Mouse (Mus musculus): ENCODE results near the gene Kcnh4. TPM values are rescaled to one million over a fixed set of nuclear protein-coding genes. Genes with fewer than 3 reads are reported as not detected.

Gene Kcnh4
- polyA plus RNA-seq, 1 experiment from 2014 or later = not detected

DNA sequence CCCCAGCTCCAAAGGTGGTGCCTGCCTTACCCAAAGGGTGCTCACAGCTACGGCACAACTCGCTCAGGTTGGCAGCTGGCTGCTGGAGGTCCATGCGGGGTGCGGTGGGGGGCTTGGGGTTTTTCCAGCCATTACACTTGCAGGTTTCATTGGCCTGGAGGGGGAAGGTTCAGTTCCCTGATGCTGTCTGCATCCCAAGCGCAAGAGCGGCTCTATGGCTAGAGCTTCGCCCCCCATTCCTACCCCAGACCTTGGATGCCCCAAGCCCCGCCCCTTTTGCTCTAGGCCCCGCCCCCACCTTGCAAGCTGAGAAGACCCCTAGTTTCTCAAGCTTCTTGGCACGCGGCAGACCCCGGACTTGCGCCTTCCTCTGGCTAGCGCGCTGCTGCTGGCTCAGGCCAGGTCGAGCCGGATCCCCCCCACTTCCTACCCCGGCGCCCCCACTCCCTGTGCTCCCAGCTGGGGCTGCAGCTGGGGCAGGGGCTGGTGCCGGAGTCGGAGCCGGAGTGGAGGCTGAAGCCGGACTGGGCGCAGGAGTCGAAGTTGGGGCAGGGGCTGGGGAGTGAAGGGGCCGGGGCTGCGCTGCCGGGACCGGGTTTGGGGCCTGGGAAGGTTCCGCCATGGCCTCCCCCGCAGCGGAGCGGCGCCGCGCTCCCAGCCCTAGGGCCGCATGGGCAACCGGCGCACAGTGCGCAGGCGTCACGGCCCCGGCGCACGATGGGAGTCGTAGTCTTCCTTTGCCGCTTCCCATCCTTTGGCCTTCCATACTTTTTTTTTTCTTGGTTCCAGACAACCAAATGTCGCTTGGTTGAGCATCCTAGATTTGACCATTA is 47.7 kb downstream of the Kcnh4 start, which contains the start of gene Kat2a:
TSS of gene Kat2a (minus strand) at position 683 of the 833 bp plus-strand sequence.
- no peaks in the 10 kb centered on the region for H3K9me3 ChIP-seq (replicated peaks)
- 2% methylated on average over 48 of the region's 48 CpGs for WGBS
- H3K4me1 ChIP-seq = peaks cover 51% of the 10 kb centered on the region
- no peaks in the 10 kb centered on the region for H3K27me3 ChIP-seq (ENCODE audit: low read depth, poor library complexity, severe bottlenecking)
- H3K27ac ChIP-seq = peak within 1 kb of the TSS; percentile 99
- DNase-seq (ENCODE audit: low spot score) = peak; percentile 87
- peaks cover 67% of the 10 kb centered on the region for H3K36me3 ChIP-seq
- H3K4me3 ChIP-seq = peak within 1 kb of the TSS; percentile 97

DNA sequence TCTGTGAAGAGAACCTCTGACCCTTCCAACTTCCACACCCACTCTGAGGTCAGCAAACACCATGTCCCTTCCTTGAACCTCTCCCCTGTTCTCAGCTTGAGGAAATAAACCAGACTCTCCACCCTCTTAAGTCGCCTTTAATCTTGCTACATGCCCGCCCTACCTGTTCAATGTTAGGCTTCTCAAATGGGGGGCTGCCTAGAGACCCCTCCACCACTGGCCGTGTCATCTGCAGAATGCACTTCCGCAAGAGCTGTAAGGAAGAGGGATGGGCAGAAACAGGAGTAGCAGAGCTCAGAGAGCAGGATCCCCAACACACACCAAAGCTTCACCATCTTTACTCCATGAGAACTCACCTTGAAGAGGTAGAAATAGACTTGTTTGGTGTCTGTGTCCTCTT is 48.8 kb downstream of the Kcnh4 start:
- H3K4me1 ChIP-seq = peaks cover 51% of the 10 kb centered on the region
- H3K9me3 ChIP-seq (replicated peaks) = no peaks in the 10 kb centered on the region
- peaks cover 67% of the 10 kb centered on the region for H3K36me3 ChIP-seq
- no peak overlapping the region for H3K27ac ChIP-seq
- no peak for DNase-seq (ENCODE audit: low spot score)
- WGBS = 87% methylated on average over 4 of the region's 4 CpGs
- no peaks in the 10 kb centered on the region for H3K27me3 ChIP-seq (ENCODE audit: low read depth, poor library complexity, severe bottlenecking)
- peak overlapping the region; percentile 97; the same call in 1 of the 2 replicates for H3K4me3 ChIP-seq

DNA sequence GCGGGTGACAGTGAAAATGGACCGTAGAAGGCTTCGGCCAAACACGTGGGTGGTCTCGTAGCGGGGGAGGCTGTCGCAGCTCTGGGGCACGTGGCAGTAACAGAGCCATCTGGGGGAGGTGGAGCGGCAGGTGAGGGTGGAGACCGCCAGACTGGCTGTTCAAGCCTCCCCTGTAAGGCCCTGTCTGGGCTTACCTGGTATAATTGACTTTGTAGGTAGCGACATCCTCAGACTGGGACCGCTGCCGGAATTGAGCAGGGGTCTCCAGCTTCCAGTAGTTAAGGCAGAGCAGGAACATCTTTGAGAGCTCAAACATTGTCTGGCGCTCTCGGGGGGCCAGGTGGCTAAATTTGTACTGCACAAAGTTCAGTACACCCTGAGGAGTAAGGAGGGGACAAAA is 49.2 kb downstream of the Kcnh4 start:
- WGBS = 90% methylated on average over 15 of the region's 15 CpGs
- Histone ChIP-seq H3K9me3 (replicated peaks) (no peaks in the 10 kb centered on the region), H3K36me3 (peaks cover 67% of the 10 kb centered on the region), H3K4me1 (peaks cover 50% of the 10 kb centered on the region), H3K27me3 (ENCODE audit: low read depth, poor library complexity, severe bottlenecking) (no peaks in the 10 kb centered on the region), H3K4me3 (no peak overlapping the region), H3K27ac (no peak overlapping the region)
- DNase-seq (ENCODE audit: low spot score) = no peak

DNA sequence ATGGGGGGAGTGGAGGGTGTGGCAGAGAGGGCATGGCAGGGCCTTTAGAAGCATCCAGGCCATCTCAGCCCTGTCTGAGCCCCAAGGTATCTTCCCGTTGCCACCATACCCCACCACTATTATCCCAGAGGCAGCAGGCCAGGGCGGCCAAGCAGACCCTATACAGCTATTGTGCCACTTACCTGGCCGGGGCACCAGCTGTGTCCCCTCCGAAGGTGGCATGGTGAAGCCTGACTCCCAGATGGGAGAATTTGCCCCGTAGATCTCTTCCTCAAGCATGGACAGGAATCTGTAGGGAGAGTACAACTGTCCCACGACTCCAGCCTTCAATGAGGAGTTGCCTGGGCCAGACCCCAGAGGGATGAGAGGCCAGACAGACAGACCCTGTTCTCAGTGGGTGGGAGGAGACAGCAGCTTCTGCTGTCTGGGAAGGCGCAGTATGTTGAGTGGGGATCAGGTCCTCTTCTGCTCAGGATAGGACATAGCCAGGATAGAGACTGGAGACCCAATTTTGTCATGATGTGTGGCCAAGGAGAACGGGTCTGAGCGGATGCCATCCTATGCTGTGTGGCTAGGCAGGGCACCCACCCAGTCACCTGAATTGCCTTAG is 50.4 kb downstream of the Kcnh4 start:
- DNase-seq (ENCODE audit: low spot score) = no peak
- Histone ChIP-seq H3K4me3 (no peak overlapping the region), H3K9me3 (replicated peaks) (no peaks in the 10 kb centered on the region), H3K27ac (no peak overlapping the region), H3K27me3 (ENCODE audit: low read depth, poor library complexity, severe bottlenecking) (no peaks in the 10 kb centered on the region), H3K4me1 (peaks cover 46% of the 10 kb centered on the region), H3K36me3 (peaks cover 68% of the 10 kb centered on the region)
- 94% methylated on average over 9 of the region's 9 CpGs for WGBS

DNA sequence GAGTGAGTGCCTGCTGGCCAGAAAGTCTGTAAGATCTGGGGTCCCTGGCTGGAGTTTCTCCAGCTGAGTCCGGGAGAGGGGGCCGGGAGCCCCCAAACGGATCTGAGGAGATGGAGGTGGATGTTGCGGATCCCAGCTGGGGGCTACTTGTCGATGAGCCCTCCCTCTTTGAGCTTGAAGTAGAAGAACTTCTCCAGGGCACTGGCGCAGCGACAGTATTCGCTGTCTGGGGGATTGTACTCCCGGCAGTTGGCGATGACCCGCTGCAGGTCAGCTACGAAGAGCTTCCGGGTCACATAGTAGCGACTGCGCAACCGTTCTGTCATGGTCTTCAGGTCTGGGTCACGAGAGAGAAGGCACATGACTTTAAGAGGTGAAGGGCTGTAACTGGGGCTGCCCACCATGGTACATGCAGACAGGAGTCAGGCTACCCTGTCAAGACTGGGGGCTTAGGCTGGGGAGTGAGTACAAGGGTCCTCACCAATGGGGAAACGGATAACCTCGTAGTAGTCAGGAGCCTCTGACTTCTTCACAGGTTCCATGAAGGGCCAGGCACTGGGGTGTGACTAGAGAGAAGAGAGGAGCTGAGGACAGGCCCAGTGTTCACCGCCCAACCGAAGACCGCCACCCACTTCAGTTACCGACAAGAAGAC is 54.5 kb downstream of the Kcnh4 start:
- H3K27ac ChIP-seq = no peak overlapping the region
- H3K4me3 ChIP-seq = no peak overlapping the region
- WGBS = 95% methylated on average over 23 of the region's 23 CpGs
- peaks cover 39% of the 10 kb centered on the region for H3K4me1 ChIP-seq
- no peak for DNase-seq (ENCODE audit: low spot score)
- no peaks in the 10 kb centered on the region for H3K9me3 ChIP-seq (replicated peaks)
- H3K27me3 ChIP-seq (ENCODE audit: low read depth, poor library complexity, severe bottlenecking) = peaks cover 7% of the 10 kb centered on the region; the same call in 1 of the 2 replicates
- H3K36me3 ChIP-seq = peaks cover 60% of the 10 kb centered on the region

DNA sequence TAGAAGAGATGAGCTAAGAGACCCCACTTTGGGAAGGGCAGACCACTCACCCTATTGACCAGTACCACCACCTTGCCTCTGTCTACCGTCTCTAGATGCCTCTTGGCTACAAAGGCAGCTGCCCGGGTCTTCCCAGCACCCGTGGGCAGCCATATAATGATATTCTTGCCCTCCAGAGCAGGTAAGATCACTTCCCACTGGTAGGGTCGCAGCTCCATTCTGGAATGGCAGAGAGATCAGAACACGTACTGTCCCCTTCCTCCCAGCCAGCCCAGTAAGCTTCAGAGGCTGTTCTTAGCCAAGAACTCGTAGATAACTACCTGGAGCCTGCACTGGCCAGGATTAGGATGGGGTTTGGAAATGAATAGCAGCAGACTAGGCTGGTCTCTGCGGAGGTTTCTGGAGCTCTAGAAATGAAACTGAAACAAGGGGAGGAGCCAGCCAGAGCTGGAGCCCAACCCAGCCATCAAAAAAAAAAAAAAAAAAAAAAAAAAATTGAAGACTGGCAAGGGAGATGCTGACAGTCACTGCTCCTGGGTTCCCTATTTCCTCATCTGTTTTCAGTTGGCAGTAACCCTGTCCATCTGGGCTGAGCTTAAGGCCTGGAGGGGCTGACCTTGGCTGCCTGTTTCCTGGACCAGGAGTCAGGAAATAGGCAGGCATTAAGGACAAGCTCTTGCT is 55.8 kb downstream of the Kcnh4 start, which contains the start of gene Dhx58:
TSS of gene Dhx58 (minus strand) at position 421 of the 681 bp plus-strand sequence.
- Histone ChIP-seq H3K36me3 (peaks cover 48% of the 10 kb centered on the region), H3K27ac (no peak within 1 kb of the TSS), H3K9me3 (replicated peaks) (no peaks in the 10 kb centered on the region), H3K27me3 (ENCODE audit: low read depth, poor library complexity, severe bottlenecking) (peaks cover 7% of the 10 kb centered on the region; the same call in 1 of the 2 replicates), H3K4me1 (peaks cover 39% of the 10 kb centered on the region), H3K4me3 (0 out of 2 replicates have a peak within 1 kb of the TSS, but pooled peaks have one; percentile 21)
- DNase-seq (ENCODE audit: low spot score) = no peak
- 74% methylated on average over 7 of the region's 7 CpGs for WGBS

DNA sequence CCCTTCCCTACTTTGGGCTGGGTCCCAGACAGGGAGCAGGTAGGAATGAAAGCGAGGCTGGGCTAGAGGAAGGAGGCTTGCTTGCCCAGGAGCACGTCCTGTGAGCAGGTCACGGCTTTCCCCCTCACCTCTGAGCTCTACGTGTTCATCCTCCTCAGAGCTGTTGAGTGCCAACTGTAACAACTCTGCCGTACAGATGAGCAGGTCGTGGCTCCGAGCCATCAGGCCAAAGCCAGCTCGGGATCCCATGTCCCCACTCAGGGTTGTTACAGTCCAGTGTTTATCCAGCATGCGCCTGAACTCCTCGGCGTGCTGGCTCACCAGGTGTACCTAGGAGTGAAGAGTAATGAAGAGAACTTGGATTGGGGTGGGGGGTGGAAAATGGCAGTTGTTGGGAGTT is 56.4 kb downstream of the Kcnh4 start:
- no peaks in the 10 kb centered on the region for H3K9me3 ChIP-seq (replicated peaks)
- peaks cover 7% of the 10 kb centered on the region; the same call in 1 of the 2 replicates for H3K27me3 ChIP-seq (ENCODE audit: low read depth, poor library complexity, severe bottlenecking)
- no peak overlapping the region for H3K4me3 ChIP-seq
- DNase-seq (ENCODE audit: low spot score) = no peak
- H3K4me1 ChIP-seq = peaks cover 39% of the 10 kb centered on the region
- WGBS = 67% methylated on average over 11 of the region's 11 CpGs
- H3K36me3 ChIP-seq = peaks cover 41% of the 10 kb centered on the region
- H3K27ac ChIP-seq = no peak overlapping the region

DNA sequence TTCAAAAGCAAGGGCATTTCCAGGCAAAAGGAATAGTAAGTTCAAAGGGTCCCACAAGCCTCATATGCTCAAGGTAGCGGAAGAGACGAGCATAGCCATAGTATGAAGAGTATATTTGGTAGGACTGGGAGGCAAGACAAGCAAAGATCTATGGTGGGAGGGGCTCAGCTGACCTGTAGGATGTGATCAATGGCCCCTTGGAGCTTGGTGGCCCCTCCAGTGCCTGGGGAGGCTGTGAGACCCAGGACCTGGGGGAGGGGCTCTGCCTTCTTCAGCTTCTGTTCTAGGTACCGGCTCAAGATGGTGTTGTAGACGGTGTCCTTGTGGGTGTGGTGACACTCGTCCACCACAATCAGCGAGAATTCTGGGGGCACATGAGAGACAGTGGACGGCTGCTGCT is 56.8 kb downstream of the Kcnh4 start:
- peaks cover 37% of the 10 kb centered on the region for H3K36me3 ChIP-seq
- no peak overlapping the region for H3K27ac ChIP-seq
- DNase-seq (ENCODE audit: low spot score) = no peak
- H3K9me3 ChIP-seq (replicated peaks) = no peaks in the 10 kb centered on the region
- WGBS = 43% methylated on average over 7 of the region's 7 CpGs
- peaks cover 7% of the 10 kb centered on the region; the same call in 1 of the 2 replicates for H3K27me3 ChIP-seq (ENCODE audit: low read depth, poor library complexity, severe bottlenecking)
- H3K4me1 ChIP-seq = peaks cover 39% of the 10 kb centered on the region
- peak overlapping the region; percentile 21; the same call in 1 of the 2 replicates for H3K4me3 ChIP-seq

DNA sequence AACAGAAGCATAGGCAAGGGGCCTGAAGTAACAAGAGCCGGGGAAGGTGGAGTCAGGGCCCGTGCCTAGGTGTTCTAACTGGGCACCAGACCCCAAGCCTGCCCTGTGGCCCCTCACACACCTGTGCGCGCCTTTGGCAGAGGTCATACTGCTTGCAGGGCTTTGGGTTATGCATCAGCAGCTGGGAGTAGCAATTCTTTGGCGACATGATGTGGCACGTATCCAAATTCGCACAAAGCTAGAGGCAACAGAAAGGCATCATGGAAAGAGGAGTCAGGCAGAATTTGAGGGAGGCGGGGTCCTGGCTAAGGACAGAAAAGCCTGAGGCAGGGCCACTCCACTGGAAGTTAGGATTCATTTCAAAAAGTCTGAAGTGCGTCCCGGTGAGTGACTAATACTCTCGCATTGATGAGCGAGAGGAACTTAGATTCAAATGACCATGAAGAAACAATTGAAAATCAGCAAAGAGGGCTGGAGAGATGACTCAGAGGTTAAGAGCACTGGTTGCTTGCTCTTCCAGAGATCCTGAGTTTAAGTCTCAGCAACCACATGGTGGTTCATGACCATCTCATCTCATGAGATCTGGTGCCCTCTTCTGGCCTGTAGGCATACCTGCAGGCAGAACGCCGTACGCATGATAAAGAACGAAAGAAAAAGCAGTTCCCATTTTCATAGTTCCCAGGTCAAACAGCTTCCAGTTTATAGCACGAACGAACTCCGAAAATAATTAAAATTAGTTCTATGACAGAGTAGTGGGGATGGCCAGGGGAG is 57.5 kb downstream of the Kcnh4 start:
- peaks cover 30% of the 10 kb centered on the region for H3K36me3 ChIP-seq
- H3K4me1 ChIP-seq = peaks cover 39% of the 10 kb centered on the region
- WGBS = 35% methylated on average over 19 of the region's 19 CpGs
- H3K27ac ChIP-seq = no peak overlapping the region
- H3K27me3 ChIP-seq (ENCODE audit: low read depth, poor library complexity, severe bottlenecking) = peaks cover 7% of the 10 kb centered on the region; the same call in 1 of the 2 replicates
- H3K9me3 ChIP-seq (replicated peaks) = no peaks in the 10 kb centered on the region
- peak overlapping the region; percentile 21; the same call in 1 of the 2 replicates for H3K4me3 ChIP-seq
- peak; percentile 72 for DNase-seq (ENCODE audit: low spot score)

DNA sequence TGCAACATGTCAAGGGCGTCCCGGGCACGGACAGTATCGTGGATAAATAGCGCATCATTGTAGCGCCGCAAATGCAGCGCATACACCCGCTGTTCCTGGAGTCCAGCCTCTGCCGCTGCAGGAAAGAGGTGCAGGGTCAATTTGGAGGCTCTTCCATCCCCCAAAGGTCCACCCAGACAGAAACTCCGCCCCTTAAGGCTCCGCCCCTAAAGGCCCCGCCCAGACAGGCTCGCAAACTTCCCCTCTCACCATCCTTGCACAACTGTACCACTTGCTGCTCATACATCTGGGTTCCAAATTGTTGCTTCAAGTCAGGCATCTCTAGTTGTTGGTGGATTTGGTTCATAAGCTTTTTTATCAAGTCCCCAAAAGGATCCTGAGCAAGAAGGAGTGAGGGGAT is 58.4 kb downstream of the Kcnh4 start:
- peaks cover 39% of the 10 kb centered on the region for H3K4me1 ChIP-seq
- no peak overlapping the region for H3K27ac ChIP-seq
- WGBS = 3% methylated on average over 14 of the region's 14 CpGs
- H3K9me3 ChIP-seq (replicated peaks) = no peaks in the 10 kb centered on the region
- peaks cover 7% of the 10 kb centered on the region; the same call in 1 of the 2 replicates for H3K27me3 ChIP-seq (ENCODE audit: low read depth, poor library complexity, severe bottlenecking)
- H3K4me3 ChIP-seq = peak overlapping the region; percentile 40
- peaks cover 21% of the 10 kb centered on the region for H3K36me3 ChIP-seq
- peak; percentile 57 for DNase-seq (ENCODE audit: low spot score)

DNA sequence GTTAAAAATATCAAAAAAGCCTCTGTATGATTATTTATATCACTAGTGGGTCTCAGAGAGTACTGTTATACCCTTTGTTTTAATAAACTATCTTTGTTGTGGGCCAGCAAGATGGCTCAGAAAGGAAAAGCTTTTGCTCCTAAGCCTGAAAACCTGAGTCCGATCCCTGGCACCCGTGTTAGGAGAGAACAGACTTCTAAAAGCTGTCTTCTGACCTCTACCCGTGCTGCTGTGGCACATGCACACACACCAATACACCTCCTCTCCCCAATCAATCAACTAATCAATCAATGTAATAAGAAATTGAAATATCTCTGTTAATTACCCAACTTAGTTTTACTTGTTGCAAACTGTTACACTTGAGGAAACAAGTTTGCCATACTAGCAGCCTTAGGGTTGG is 59.0 kb downstream of the Kcnh4 start:
- H3K27me3 ChIP-seq (ENCODE audit: low read depth, poor library complexity, severe bottlenecking) = peaks cover 7% of the 10 kb centered on the region; the same call in 1 of the 2 replicates
- H3K4me1 ChIP-seq = peaks cover 39% of the 10 kb centered on the region
- 75% methylated on average over 3 of the region's 3 CpGs for WGBS
- H3K36me3 ChIP-seq = peaks cover 15% of the 10 kb centered on the region
- no peaks in the 10 kb centered on the region for H3K9me3 ChIP-seq (replicated peaks)
- no peak overlapping the region for H3K27ac ChIP-seq
- H3K4me3 ChIP-seq = no peak overlapping the region
- DNase-seq (ENCODE audit: low spot score) = no peak

DNA sequence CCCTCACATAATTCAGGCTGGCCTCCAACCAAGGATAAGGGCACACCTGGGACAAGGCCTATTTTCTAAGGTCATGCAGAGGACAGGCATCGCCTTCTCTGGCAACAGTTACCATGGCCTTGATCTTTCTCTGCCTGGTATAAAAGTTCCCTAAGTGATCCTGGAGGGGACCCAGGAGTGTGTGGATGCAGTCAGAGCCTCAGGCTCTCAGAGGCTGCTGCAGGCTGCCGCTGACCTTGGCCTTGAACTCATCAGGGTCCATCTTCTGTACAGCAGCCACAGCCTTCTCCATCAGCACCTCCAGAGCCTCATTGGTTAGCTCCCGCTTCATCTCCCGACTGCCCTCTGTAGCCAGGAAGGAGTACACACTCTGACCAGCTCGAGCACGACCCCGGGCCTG is 61.8 kb downstream of the Kcnh4 start:
- Histone ChIP-seq H3K9me3 (replicated peaks) (no peaks in the 10 kb centered on the region), H3K27me3 (ENCODE audit: low read depth, poor library complexity, severe bottlenecking) (peaks cover 17% of the 10 kb centered on the region), H3K36me3 (no peaks in the 10 kb centered on the region), H3K27ac (no peak overlapping the region), H3K4me3 (no peak overlapping the region), H3K4me1 (peaks cover 28% of the 10 kb centered on the region)
- DNase-seq (ENCODE audit: low spot score) = no peak
- WGBS = 72% methylated on average over 7 of the region's 7 CpGs
